Mouse (Mus musculus) megakaryocyte, embryonic 14.5 days (primary cell): ENCODE data around the gene Zfhx3.

Experiments
- FLI1 ChIP-seq: IDR thresholded peaks from 2 replicates; pipeline ENCODE4 v1.6.1; 2012; ENCODE audit warnings: low read length, inconsistent platforms, mixed read lengths
- GATA1 ChIP-seq: IDR thresholded peaks from 3 replicates; pipeline ENCODE4 v1.6.1; 2012; ENCODE audit warnings: mixed read lengths, low read length, inconsistent platforms, borderline replicate concordance

DNA sequence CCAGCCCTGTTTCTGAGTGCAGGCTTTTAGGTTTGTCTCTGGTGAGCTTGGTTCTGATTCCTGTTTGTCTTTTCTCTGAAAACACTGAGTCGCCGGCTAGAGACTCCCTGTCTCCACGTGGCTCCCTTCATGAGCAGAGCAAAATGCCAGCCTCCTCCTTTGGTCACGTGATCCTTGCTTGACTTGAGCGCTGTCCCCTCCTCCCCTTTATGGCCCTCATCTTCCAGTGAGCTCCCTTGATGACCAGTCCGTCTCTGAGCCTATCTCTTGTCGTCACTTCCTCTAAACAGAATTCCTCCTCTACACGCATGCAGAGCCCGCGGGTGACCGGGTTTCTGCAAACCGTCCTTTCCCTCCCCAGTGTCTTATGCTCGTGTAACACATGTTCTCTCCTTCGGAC lies 958.8 kb downstream of the Zfhx3 start:
- TF ChIP-seq GATA1 (no peak), FLI1 (no peak)
